Mouse (Mus musculus) spleen, adult 2 months (tissue): ENCODE results near the gene Nol4l.

Experiments
- CTCF ChIP-seq: fragments of 200-500 bp; IDR thresholded peaks from 2 replicates; pipeline ENCODE4 v1.5.1; 2011; ENCODE audit warnings: mild to moderate bottlenecking, inconsistent platforms; ENCODE audit not compliant: insufficient read depth, insufficient read length, insufficient replicate concordance; ENCODE audit errors: extremely low read depth
- POLR2A ChIP-seq: fragments of 200-500 bp; IDR thresholded peaks from 2 replicates; pipeline ENCODE4 v1.6.1; 2011; ENCODE audit warnings: low read depth, low read length, inconsistent platforms

DNA sequence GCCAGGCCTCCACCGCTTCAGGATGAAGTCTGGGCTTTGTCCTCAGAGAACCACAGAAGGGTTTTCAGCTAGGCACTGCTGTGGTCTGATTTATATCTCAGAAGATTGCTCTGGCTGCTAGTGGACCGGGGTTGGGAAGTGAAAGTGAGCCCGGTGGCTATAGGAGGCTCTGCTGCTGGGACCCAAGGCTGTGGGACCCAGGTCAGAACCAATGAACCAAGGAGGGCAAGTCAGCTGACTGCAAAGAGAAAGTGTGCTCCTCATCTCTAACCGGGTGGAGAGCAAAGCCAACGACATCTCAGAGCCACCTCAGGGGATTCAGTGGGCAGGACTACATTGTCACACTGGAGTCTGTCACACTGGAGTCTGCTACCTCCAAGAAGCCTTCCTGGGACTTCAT, 23.4 kb downstream of the Nol4l start:
- TF ChIP-seq CTCF: no peak
- TF ChIP-seq POLR2A: no peak
